Mouse (Mus musculus) heart, adult 2 months (tissue): ENCODE data around the gene Treml4. TPM values are rescaled to one million over a fixed set of nuclear protein-coding genes. Genes with fewer than 3 reads are reported as not detected.
A peak's percentile ranks its signal among the peaks of the same experiment; 100 is the strongest.

Experiments used
- DNase-seq, 2 experiments: peaks; one replicate each; pipeline ENCODE4 v3.0.0; 2021
- H3K27ac ChIP-seq: fragments of 200-600 bp; 2 replicates; pipeline ENCODE4 v1.8.1; 2022
- H3K27me3 ChIP-seq: fragments of 200-500 bp; 2 replicates; pipeline ENCODE4 v1.6.1; 2012; ENCODE audit warnings: mild to moderate bottlenecking, low read length, inconsistent platforms, mixed read lengths; ENCODE audit not compliant: control insufficient read depth, insufficient read depth
- H3K36me3 ChIP-seq: fragments of 200-500 bp; 2 replicates; pipeline ENCODE4 v1.6.1; 2012; ENCODE audit warnings: low read length, inconsistent platforms; ENCODE audit not compliant: control insufficient read depth, insufficient read depth
- H3K4me1 ChIP-seq: fragments of 200-500 bp; 2 replicates; pipeline ENCODE4 v1.6.1; 2011; ENCODE audit warnings: low read length; ENCODE audit not compliant: control insufficient read depth, insufficient read depth
- H3K4me3 ChIP-seq: fragments of 200-600 bp; 2 replicates; pipeline ENCODE4 v1.8.1; 2022
- H3K79me2 ChIP-seq: fragments of 200-500 bp; replicated peaks from 2 replicates; pipeline ENCODE4 v1.6.1; 2012; ENCODE audit warnings: mild to moderate bottlenecking, inconsistent platforms, low read length, moderate library complexity, mixed read lengths; ENCODE audit not compliant: control insufficient read depth, insufficient read depth
- H3K9ac ChIP-seq: fragments of 200-500 bp; 2 replicates; pipeline ENCODE4 v1.6.1; 2012; ENCODE audit warnings: low read depth, mild to moderate bottlenecking, control low read depth, inconsistent platforms, low read length, mixed read lengths
- CTCF ChIP-seq: fragments of 200-600 bp; IDR thresholded peaks from 2 replicates; pipeline ENCODE4 v1.8.1; 2022; ENCODE audit warnings: antibody characterized with exemption, mild to moderate bottlenecking, moderate library complexity
- EP300 ChIP-seq: fragments of 200-500 bp; IDR thresholded peaks from 2 replicates; pipeline ENCODE4 v1.6.1; 2011; ENCODE audit warnings: low read depth, low read length, control low read depth; ENCODE audit not compliant: insufficient read depth
- POLR2A ChIP-seq: fragments of 200-500 bp; IDR thresholded peaks from 2 replicates; pipeline ENCODE4 v1.6.1; 2011; ENCODE audit warnings: mild to moderate bottlenecking, low read depth, low read length, control low read depth; ENCODE audit not compliant: insufficient read depth
- WGBS: fragments of 180-500 bp; shearing (Covaris S2); methylation state at CpG from one replicate; pipeline ENCODE4 v1.1.7; 2018; 5-methylcytosine and 5-hydroxymethylcytosine counted together
- intact Hi-C: fragments of 180-260 bp; cut with DNase I; formaldehyde crosslinking; loops from one replicate; pipeline ENCODE4 v1.15.1; 2025
- polyA plus RNA-seq: library from polyadenylated mRNA; depleted of rRNA; stranded (reverse); fragments of >200 nt; gene quantifications from 2 replicates; pipeline ENCODE4 v1.2.3, GENCODE M21; 2012
- total RNA-seq, 2 experiments: library from RNA; stranded (reverse); gene quantifications; 2 replicates each; pipeline ENCODE4 v1.2.3; 2021

Treml4 gene
- total and polyA plus RNA-seq, 3 experiments, result 0.31 to 1.9 TPM; not detected in 1

DNA sequence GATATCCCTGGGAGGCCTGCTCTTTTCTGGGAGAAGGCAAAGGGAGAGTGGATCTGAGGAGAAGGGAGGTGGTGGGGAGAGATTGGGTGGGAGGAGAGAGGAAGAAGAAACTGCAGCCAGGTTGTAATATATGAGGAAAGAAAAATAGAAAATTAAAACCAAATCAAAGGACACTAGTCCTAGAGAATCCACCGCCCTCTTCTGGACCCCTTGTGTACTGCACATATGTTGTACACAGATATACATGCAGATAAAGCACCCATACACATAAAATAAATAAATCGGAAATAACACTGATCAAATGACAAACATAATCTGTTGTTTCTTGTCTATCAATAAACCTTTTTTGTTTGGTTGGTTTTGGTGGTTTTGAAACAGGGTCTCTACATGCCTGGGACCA, 23.2 kb downstream of the Treml4 start:
- no peak for DNase-seq
- Histone ChIP-seq H3K27ac (no peak overlapping the region), H3K36me3 (no peaks in the 10 kb centered on the region), H3K9ac (no peak overlapping the region), H3K27me3 (no peaks in the 10 kb centered on the region), H3K79me2 (no peaks in the 10 kb centered on the region), H3K4me3 (no peak overlapping the region), H3K4me1 (no peaks in the 10 kb centered on the region)
- WGBS, result 57% methylated on average over 2 of the region's 2 CpGs
- intact Hi-C loops, result no loop called here
- TF ChIP-seq CTCF (peak; percentile 33), POLR2A (no peak), EP300 (no peak)

DNA sequence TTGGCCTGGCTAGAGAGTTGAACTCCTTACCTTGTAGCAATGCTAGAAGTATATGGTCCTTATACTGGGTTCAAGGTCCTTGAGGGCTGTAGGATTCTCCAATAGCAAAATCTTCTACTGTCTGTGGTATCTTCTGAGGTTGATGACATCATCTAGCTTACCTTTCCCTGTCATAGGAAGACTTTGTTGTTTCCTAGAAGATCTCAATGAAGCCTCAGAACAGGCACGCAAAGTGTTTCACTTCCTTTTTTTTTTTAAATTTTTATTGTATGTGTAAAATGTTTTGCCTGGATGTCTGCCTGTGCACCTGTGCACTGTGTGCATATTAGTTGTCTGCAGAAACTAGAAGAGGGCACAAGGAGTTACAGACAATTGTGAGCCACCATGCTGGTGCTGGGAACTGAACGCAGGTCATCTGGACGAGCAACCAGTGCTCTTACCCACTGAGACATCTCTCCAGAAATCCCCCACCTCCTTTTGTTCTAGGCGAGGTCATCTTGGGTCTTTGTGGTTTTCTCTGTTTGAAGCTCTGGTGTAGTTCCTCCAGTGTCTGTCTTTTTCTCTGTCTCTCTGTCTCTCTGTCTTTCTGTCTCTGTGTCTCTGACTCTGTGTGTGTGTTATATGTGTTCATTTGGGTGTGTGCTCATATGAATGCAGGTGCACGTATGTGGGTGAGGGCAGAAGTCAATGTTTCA, 29.6 kb downstream of the Treml4 start:
- H3K27me3 ChIP-seq, result no peaks in the 10 kb centered on the region
- no peak overlapping the region for H3K27ac ChIP-seq
- H3K36me3 ChIP-seq, result no peaks in the 10 kb centered on the region
- H3K4me3 ChIP-seq, result no peak overlapping the region
- WGBS, result 71% methylated on average over 5 of the region's 5 CpGs
- no peaks in the 10 kb centered on the region for H3K79me2 ChIP-seq
- TF ChIP-seq CTCF (no peak), EP300 (no peak), POLR2A (no peak)
- no peaks in the 10 kb centered on the region for H3K4me1 ChIP-seq
- no peak for DNase-seq
- intact Hi-C loops, result no loop called here
- H3K9ac ChIP-seq, result no peak overlapping the region

DNA sequence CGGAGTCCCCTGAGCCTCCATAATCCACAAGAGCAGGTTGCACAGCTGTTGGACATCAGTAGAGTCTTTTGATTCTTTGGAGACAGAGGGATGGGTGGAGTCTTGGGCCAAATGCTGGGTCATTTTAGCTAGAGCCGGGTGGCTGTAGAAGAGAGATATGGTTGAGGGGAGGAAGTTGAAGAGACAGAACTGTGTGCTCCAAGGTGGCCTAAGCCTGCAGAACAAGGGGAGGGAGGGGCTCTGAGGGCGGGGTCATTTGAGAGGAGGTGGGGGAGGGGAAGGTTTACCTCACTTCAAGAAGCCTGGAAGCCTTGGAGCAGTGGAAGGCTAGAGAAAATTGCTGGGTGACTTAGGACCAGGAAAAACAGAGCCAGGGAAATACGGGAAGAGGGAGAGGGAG, 35.1 kb downstream of the Treml4 start, which contains the start of gene Treml2:
TSS of gene Treml2 (plus strand) at position 296 of the 400 bp plus-strand sequence.
- no peak within 1 kb of the TSS; the same call in 1 of the 2 replicates for H3K9ac ChIP-seq
- intact Hi-C loops, result no loop called here
- H3K4me1 ChIP-seq, result no peaks in the 10 kb centered on the region
- no peak for TF ChIP-seq POLR2A
- no peak for TF ChIP-seq CTCF
- no peak for TF ChIP-seq EP300
- H3K4me3 ChIP-seq, result no peak within 1 kb of the TSS
- H3K27me3 ChIP-seq, result no peaks in the 10 kb centered on the region
- H3K27ac ChIP-seq, result no peak within 1 kb of the TSS
- no peaks in the 10 kb centered on the region for H3K36me3 ChIP-seq
- WGBS, result 27% methylated on average over 3 of the region's 4 CpGs
- no peak for DNase-seq
- no peaks in the 10 kb centered on the region for H3K79me2 ChIP-seq

DNA sequence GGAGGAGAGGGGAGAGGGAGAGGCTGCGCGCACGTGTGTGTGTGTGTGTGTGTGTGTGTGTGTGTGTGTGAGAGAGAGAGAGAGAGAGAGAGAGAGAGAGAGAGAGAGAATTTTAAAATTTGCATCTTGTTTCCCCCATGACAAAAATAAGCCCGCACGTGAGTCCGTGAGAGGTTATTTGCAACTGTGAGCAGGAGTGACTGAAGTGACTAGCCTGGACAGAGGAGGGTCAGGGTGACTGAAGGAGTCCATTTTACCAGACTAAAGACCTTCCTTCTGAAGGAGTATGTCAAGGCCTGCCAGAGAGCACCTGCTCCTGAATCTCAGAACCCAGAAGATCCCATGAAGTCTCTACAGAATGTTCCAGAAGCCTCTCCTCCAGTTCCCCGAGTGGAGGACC, 35.7 kb downstream of the Treml4 start:
- H3K36me3 ChIP-seq, result no peaks in the 10 kb centered on the region
- 53% methylated on average over 6 of the region's 7 CpGs for WGBS
- H3K27ac ChIP-seq, result no peak overlapping the region
- no peak overlapping the region for H3K4me3 ChIP-seq
- TF ChIP-seq CTCF (no peak), EP300 (no peak), POLR2A (no peak)
- H3K4me1 ChIP-seq, result no peaks in the 10 kb centered on the region
- no peak overlapping the region for H3K9ac ChIP-seq
- no peaks in the 10 kb centered on the region for H3K79me2 ChIP-seq
- intact Hi-C loops, result no loop called here
- no peak for DNase-seq
- no peaks in the 10 kb centered on the region for H3K27me3 ChIP-seq

DNA sequence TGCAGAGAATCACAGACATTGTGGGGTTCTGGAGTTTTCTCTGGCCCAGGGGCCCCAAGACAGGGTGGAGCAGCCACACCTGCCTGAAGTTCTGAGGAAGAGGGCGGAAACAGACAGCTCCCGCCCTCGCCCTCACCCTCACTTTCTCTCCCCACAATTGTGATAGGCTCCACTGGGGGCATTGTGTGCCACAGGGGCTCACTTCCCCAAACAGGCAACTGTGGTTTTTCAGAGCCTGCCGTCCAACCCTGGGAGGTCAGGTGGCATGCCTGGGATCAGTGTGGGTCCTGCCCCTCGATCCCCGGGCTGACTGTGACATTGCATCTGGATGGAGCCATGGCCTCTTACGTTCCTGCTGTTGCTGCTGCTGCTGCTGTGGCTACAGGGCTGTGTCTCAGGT, 36.1 kb downstream of the Treml4 start:
- DNase-seq, result peak in 1 of 2 experiments; percentile 48
- WGBS, result 69% methylated on average over 7 of the region's 7 CpGs
- Histone ChIP-seq H3K27ac (no peak overlapping the region), H3K4me1 (no peaks in the 10 kb centered on the region), H3K36me3 (no peaks in the 10 kb centered on the region), H3K4me3 (no peak overlapping the region), H3K27me3 (no peaks in the 10 kb centered on the region), H3K9ac (no peak overlapping the region; the same call in 1 of the 2 replicates), H3K79me2 (no peaks in the 10 kb centered on the region)
- TF ChIP-seq EP300 (no peak), CTCF (no peak), POLR2A (no peak)
- intact Hi-C loops, result no loop called here

DNA sequence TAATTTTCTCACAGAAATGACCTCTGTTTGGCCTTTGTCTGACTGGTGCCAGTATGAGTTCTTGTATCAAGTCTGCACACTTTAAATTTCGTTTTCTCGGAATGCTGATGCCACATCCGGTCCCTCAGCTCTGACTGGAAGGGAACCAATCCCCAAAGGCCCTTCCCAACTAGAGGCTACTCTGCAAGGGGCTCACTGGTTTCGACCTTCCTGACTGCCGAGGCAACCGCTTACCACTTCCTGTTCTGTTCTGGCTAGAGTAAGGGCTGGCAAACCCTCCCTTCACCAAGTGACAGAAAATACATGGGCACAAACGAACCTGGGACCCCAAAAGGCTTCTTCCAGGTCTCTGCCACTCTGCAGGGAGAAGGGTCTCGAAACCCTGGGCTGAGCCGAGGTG, 36.8 kb downstream of the Treml4 start:
- Histone ChIP-seq H3K27me3 (no peaks in the 10 kb centered on the region), H3K36me3 (no peaks in the 10 kb centered on the region), H3K27ac (no peak overlapping the region), H3K4me1 (no peaks in the 10 kb centered on the region), H3K9ac (no peak overlapping the region), H3K79me2 (no peaks in the 10 kb centered on the region), H3K4me3 (no peak overlapping the region)
- 65% methylated on average over 9 of the region's 9 CpGs for WGBS
- DNase-seq, result peak in 1 of 2 experiments; percentile 25
- intact Hi-C loops, result no loop called here
- TF ChIP-seq CTCF, result no peak
- no peak for TF ChIP-seq EP300
- TF ChIP-seq POLR2A, result no peak
